Mouse (Mus musculus) forebrain, embryonic 15.5 days (tissue): ENCODE results near the gene Trak1. TPM values are rescaled to one million over a fixed set of nuclear protein-coding genes. Genes with fewer than 3 reads are reported as not detected.

Experiments used
- ATAC-seq: fragments of 200-750 bp; cut with Nextera tagmentation; replicated peaks from 2 replicates; pipeline ENCODE4 v1.8.0; 2017; ENCODE audit warnings: mild to moderate bottlenecking, moderate TSS enrichment, moderate library complexity
- H3K27ac ChIP-seq: fragments of 300-500 bp; sonication (generic); replicated peaks from 2 replicates; pipeline ENCODE4 v1.5.1; 2015; ENCODE audit warnings: mild to moderate bottlenecking, inconsistent platforms
- H3K27me3 ChIP-seq: fragments of 300-500 bp; sonication (generic); 2 replicates; pipeline ENCODE4 v1.6.1; 2015; ENCODE audit warnings: inconsistent platforms
- H3K36me3 ChIP-seq: fragments of 300-500 bp; sonication (generic); 2 replicates; pipeline ENCODE4 v1.6.1; 2015; ENCODE audit warnings: mild to moderate bottlenecking, inconsistent platforms
- H3K4me1 ChIP-seq: fragments of 300-500 bp; sonication (generic); 2 replicates; pipeline ENCODE4 v1.6.1; 2015; ENCODE audit warnings: inconsistent platforms
- H3K4me2 ChIP-seq: fragments of 300-500 bp; sonication (generic); replicated peaks from 2 replicates; pipeline ENCODE4 v1.6.1; 2015; ENCODE audit warnings: mild to moderate bottlenecking, inconsistent platforms
- H3K4me3 ChIP-seq: fragments of 300-500 bp; sonication (generic); 2 replicates; pipeline ENCODE4 v1.5.1; 2015; ENCODE audit warnings: mild to moderate bottlenecking, inconsistent platforms
- H3K9ac ChIP-seq: fragments of 300-500 bp; sonication (generic); replicated peaks from 2 replicates; pipeline ENCODE4 v1.6.1; 2015; ENCODE audit warnings: mild to moderate bottlenecking, inconsistent platforms
- H3K9me3 ChIP-seq: fragments of 300-500 bp; sonication (generic); 2 replicates; pipeline ENCODE4 v1.6.1; 2016; ENCODE audit warnings: inconsistent platforms
- WGBS: fragments of 180-500 bp; shearing (Covaris S2); methylation state at CpG from one replicate; pipeline ENCODE4 v1.1.7; 2015; ENCODE audit warnings: mixed read lengths; 5-methylcytosine and 5-hydroxymethylcytosine counted together
- polyA plus RNA-seq: library from polyadenylated mRNA; unstranded; fragments of >200 nt; fragmentation: Nextera tagmentation; extraction: Ambion mirVana; gene quantifications from 2 replicates; pipeline ENCODE4 v1.2.1, GENCODE M21; 2015

Trak1 gene
- polyA plus RNA-seq, 1 experiment from 2014 or later = 75.8 TPM

- 1% methylated on average over 18 of the region's 18 CpGs for WGBS
- peaks cover 71% of the 10 kb centered on the region for H3K4me1 ChIP-seq
- H3K9ac ChIP-seq = peak overlapping the region; percentile 37
- H3K4me3 ChIP-seq = peak overlapping the region; percentile 29
- H3K27ac ChIP-seq = peak overlapping the region; percentile 95
- H3K4me2 ChIP-seq = peak overlapping the region; percentile 39
- ATAC-seq = peak; percentile 88
- H3K9me3 ChIP-seq = no peaks in the 10 kb centered on the region
- no peaks in the 10 kb centered on the region for H3K36me3 ChIP-seq
- no peaks in the 10 kb centered on the region for H3K27me3 ChIP-seq
Observed at GRCm38 (mm10) chr9:121371346-121371891, 74.1 kb downstream of the Trak1 start.

GRCm38 (mm10) chr9:121371946-121372646 is 74.8 kb downstream of the Trak1 start:
- H3K4me1 ChIP-seq = peaks cover 64% of the 10 kb centered on the region
- peak; percentile 64 for ATAC-seq
- WGBS = 3% methylated on average over 11 of the region's 13 CpGs

GRCm38 (mm10) chr9:121373107-121373506 is 75.8 kb downstream of the Trak1 start:
- Histone ChIP-seq H3K27me3 (no peaks in the 10 kb centered on the region), H3K36me3 (no peaks in the 10 kb centered on the region), H3K4me2 (no peak overlapping the region), H3K9me3 (no peaks in the 10 kb centered on the region), H3K4me1 (peaks cover 54% of the 10 kb centered on the region), H3K27ac (peak overlapping the region; percentile 95), H3K9ac (0 out of 2 replicates have a peak overlapping the region, but pooled peaks have one; percentile 17), H3K4me3 (no peak overlapping the region)
- 25% methylated on average over 13 of the region's 13 CpGs for WGBS
- no peak for ATAC-seq

More at GRCm38 (mm10) chr9:121371946-121372646, 74.8 kb downstream of the Trak1 start:
- no peaks in the 10 kb centered on the region for H3K27me3 ChIP-seq
- H3K9me3 ChIP-seq = no peaks in the 10 kb centered on the region
- H3K9ac ChIP-seq = peak overlapping the region; percentile 20; the same call in 1 of the 2 replicates
- no peaks in the 10 kb centered on the region for H3K36me3 ChIP-seq
- H3K27ac ChIP-seq = peak overlapping the region; percentile 95
- H3K4me2 ChIP-seq = peak overlapping the region; percentile 39
- peak overlapping the region; percentile 29 for H3K4me3 ChIP-seq

- Histone ChIP-seq H3K9ac (no peak overlapping the region), H3K4me1 (peaks cover 50% of the 10 kb centered on the region), H3K9me3 (no peaks in the 10 kb centered on the region), H3K4me2 (no peak overlapping the region), H3K27ac (peak overlapping the region; percentile 95), H3K36me3 (no peaks in the 10 kb centered on the region), H3K4me3 (no peak overlapping the region), H3K27me3 (no peaks in the 10 kb centered on the region)
- no peak for ATAC-seq
- WGBS = 42% methylated on average over 4 of the region's 4 CpGs
Observed at GRCm38 (mm10) chr9:121373512-121373911, 76.2 kb downstream of the Trak1 start.

- H3K9me3 ChIP-seq = no peaks in the 10 kb centered on the region
- H3K27ac ChIP-seq = peak overlapping the region; percentile 95
- WGBS = 26% methylated on average over 9 of the region's 9 CpGs
- H3K36me3 ChIP-seq = no peaks in the 10 kb centered on the region
- H3K9ac ChIP-seq = no peak overlapping the region
- no peak overlapping the region for H3K4me2 ChIP-seq
- H3K4me3 ChIP-seq = no peak overlapping the region
- H3K4me1 ChIP-seq = peaks cover 50% of the 10 kb centered on the region
- ATAC-seq = 0 out of 2 replicates have a peak, but pooled peaks have one; percentile 27
- H3K27me3 ChIP-seq = no peaks in the 10 kb centered on the region
Observed at GRCm38 (mm10) chr9:121374076-121374863, 77.0 kb downstream of the Trak1 start.

- H3K4me3 ChIP-seq = no peak overlapping the region
- 90% methylated on average over 5 of the region's 5 CpGs for WGBS
- no peak overlapping the region for H3K4me2 ChIP-seq
- no peak overlapping the region for H3K27ac ChIP-seq
- H3K36me3 ChIP-seq = no peaks in the 10 kb centered on the region
- no peak for ATAC-seq
- no peaks in the 10 kb centered on the region for H3K9me3 ChIP-seq
- H3K9ac ChIP-seq = no peak overlapping the region
- no peaks in the 10 kb centered on the region for H3K27me3 ChIP-seq
- H3K4me1 ChIP-seq = peaks cover 45% of the 10 kb centered on the region
Observed at GRCm38 (mm10) chr9:121374864-121375255, 77.6 kb downstream of the Trak1 start.

GRCm38 (mm10) chr9:121376094-121376493 is 78.8 kb downstream of the Trak1 start:
- WGBS = 90% methylated on average over 5 of the region's 5 CpGs
- H3K4me2 ChIP-seq = no peak overlapping the region

GRCm38 (mm10) chr9:121380310-121380920 is 83.1 kb downstream of the Trak1 start:
- Histone ChIP-seq H3K27ac (no peak overlapping the region), H3K4me1 (peaks cover 20% of the 10 kb centered on the region), H3K4me3 (no peak overlapping the region), H3K9me3 (no peaks in the 10 kb centered on the region), H3K36me3 (no peaks in the 10 kb centered on the region), H3K27me3 (no peaks in the 10 kb centered on the region), H3K4me2 (no peak overlapping the region), H3K9ac (no peak overlapping the region)
- WGBS = 84% methylated on average over 11 of the region's 11 CpGs
- ATAC-seq = no peak

More at GRCm38 (mm10) chr9:121376094-121376493, 78.8 kb downstream of the Trak1 start:
- Histone ChIP-seq H3K4me1 (peaks cover 32% of the 10 kb centered on the region), H3K9ac (no peak overlapping the region), H3K4me3 (no peak overlapping the region), H3K9me3 (no peaks in the 10 kb centered on the region), H3K36me3 (no peaks in the 10 kb centered on the region), H3K27ac (no peak overlapping the region), H3K27me3 (no peaks in the 10 kb centered on the region)
- ATAC-seq = no peak

GRCm38 (mm10) chr9:121381678-121382297 is 84.5 kb downstream of the Trak1 start:
- ATAC-seq = no peak
- peak overlapping the region; percentile 36; the same call in 1 of the 2 replicates for H3K27ac ChIP-seq

GRCm38 (mm10) chr9:121382568-121382967 is 85.3 kb downstream of the Trak1 start:
- H3K27ac ChIP-seq = peak overlapping the region; percentile 65
- WGBS = 76% methylated on average over 14 of the region's 14 CpGs
- no peaks in the 10 kb centered on the region for H3K36me3 ChIP-seq
- peaks cover 37% of the 10 kb centered on the region for H3K4me1 ChIP-seq
- no peak for ATAC-seq
- H3K27me3 ChIP-seq = no peaks in the 10 kb centered on the region
- no peak overlapping the region for H3K9ac ChIP-seq
- 0 out of 2 replicates have a peak overlapping the region, but pooled peaks have one; percentile 5 for H3K4me2 ChIP-seq
- no peaks in the 10 kb centered on the region for H3K9me3 ChIP-seq
- H3K4me3 ChIP-seq = no peak overlapping the region

More at GRCm38 (mm10) chr9:121381678-121382297, 84.5 kb downstream of the Trak1 start:
- 60% methylated on average over 17 of the region's 17 CpGs for WGBS
- Histone ChIP-seq H3K4me2 (no peak overlapping the region), H3K4me3 (no peak overlapping the region), H3K4me1 (peaks cover 34% of the 10 kb centered on the region), H3K9ac (no peak overlapping the region), H3K27me3 (no peaks in the 10 kb centered on the region), H3K36me3 (no peaks in the 10 kb centered on the region), H3K9me3 (no peaks in the 10 kb centered on the region)

- Histone ChIP-seq H3K27me3 (no peaks in the 10 kb centered on the region), H3K36me3 (no peaks in the 10 kb centered on the region), H3K4me3 (no peak overlapping the region), H3K9ac (no peak overlapping the region), H3K9me3 (no peaks in the 10 kb centered on the region), H3K27ac (peak overlapping the region; percentile 65), H3K4me1 (peaks cover 44% of the 10 kb centered on the region), H3K4me2 (no peak overlapping the region)
- 76% methylated on average over 9 of the region's 9 CpGs for WGBS
- ATAC-seq = 0 out of 2 replicates have a peak, but pooled peaks have one; percentile 17
Observed at GRCm38 (mm10) chr9:121383180-121383586, 85.9 kb downstream of the Trak1 start.
